Mouse (Mus musculus) leukemia stem cell, adult 10-12 weeks (primary cell): ENCODE data around the gene Cdh24. TPM values are rescaled to one million over a fixed set of nuclear protein-coding genes. Genes with fewer than 3 reads are reported as not detected.

Experiments used
- polyA plus RNA-seq: library from polyadenylated mRNA; stranded (reverse); fragments of >175 nt; gene quantifications from 2 replicates; pipeline ENCODE4 v1.2.3, GENCODE M21; 2012; ENCODE audit warnings: low replicate concordance

The Cdh24 gene
- polyA plus RNA-seq: 2.7 and 4.7 TPM in 2 replicates

GRCm38 (mm10) chr14:54641305-54641969, at the start of gene Cdh24:
TSS of gene Cdh24 (minus strand) at chr14:54641364.

GRCm38 (mm10) chr14:54686522-54687143, 45.5 kb upstream of the Cdh24 start, which contains the start of gene Acin1:
TSS of gene Acin1 (minus strand) at chr14:54686931.

DNA sequence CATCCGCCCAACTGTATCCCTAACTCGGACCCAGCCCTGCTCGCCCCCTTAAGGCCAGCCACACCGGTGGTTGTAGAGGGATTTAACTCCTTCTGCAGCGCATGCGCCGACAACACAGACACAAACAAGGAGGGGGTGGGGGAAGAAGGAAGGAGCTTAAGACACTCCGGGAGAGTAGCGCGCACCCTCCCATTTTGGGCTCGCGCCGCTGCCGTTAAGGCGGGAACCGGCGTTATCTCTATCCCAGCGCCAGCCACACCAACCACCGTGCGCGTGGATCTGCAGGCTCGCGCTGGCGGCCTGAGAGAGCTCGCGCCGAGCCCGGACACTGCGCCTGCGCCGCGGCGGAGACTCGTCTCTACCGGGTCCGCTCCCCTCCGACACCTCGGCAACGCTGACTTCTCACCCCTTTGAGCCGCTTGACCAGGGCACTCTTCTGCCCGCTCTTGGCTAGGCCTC, 44.9 kb upstream of the Cdh24 start, which contains the start of gene 1700123O20Rik:
Gene 1700123O20Rik (plus strand): TSS at position 154 of the 459 bp plus-strand sequence.

DNA sequence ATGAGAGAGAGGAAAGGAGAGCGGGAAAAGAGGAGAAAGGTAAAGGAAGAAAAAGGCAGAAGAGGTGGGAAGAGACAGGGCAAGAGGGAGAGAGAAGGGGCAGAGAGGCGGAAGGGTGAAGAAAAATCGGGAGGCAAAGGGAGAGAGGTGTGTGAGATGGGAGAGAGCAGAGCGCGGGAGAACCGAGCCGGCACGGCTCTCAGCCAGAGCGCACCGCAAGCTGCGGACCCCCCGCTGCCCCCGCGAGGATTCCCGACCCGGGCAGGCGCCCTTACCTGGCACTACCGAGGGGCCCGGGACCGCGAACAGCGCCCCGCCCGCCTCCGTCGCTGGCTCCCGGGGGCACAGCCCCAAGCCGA, 239 bp downstream of the Cdh24 start, which contains the start of gene Gm17606:
Gene Gm17606 (plus strand): TSS at position 7 of the 359 bp plus-strand sequence.

DNA sequence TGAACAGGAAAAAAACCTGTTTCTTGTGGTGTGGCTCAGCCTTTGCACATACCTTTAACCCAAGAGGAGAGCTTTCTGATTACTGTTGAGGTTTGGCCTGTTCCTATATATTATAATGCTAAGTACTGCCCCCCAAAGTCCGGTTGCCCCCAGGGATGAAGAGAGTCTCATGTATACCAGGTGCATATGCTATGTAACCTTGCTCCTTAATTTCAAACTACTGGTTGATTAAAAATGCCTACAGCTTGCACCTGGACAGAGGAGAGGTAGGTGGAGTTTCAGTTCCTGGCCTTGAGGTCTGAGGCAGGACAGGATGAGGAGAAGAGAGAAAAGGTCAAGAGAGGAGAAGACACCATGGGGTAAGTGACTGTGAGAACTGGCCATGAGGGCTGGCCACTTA, 20.0 kb downstream of the Cdh24 start, which contains the start of gene Psmb11:
Gene Psmb11 (plus strand): TSS at position 301 of the 400 bp plus-strand sequence.

DNA sequence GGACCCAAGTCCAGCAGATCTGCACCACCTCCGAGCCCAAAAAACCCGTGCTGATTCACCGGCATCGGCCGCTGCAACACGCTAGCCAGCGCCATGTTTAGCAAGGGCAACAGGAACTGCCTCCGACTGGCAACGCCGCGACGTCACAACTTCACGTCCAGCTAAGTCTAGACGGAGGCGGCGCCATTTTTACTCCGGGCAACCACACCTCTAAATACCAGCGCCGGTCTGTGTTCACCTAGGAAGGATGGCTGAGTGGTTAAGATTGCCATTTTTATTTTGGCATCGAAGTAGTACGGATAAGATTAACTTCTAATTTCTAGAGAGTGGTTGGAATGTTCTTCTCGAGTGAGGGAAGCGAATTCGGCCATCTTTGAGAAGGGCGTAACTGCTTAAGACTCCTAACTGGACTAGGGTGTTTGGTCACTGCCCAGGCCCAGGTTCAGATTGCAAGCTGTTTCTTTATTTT, 23.2 kb downstream of the Cdh24 start, which contains the start of gene Psmb5:
Gene Psmb5 (minus strand): TSS at position 126 of the 469 bp plus-strand sequence.

DNA sequence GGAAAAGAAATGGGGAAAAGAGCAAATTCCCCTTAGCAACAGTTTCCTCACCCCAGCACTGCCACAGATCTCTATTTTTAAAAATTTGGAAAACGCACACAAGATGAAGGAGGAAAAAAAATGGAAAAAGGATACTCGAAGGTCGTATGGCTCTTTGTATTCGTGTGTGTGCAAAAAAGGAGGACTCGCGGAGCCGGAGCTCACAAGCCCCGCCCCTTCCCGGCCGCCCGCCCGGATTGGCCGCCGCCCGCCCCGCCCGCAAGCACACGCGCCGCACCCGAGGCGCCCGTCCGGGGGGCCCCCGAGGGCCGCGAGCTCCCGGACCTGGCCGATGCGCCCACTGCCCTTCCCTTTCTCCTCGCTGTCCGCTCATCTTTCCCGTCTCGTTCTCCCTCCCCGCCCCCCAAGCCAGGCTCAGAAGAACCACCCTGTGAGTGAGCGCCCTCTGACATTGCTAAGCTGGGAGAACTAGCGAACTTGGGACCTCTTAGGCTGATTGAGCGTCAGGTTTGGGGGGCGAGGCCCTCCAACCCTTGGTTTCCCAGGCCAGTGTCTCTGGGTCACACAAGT, 35.3 kb downstream of the Cdh24 start, which contains the start of gene 4931414P19Rik:
Gene 4931414P19Rik (minus strand): TSS at position 242 of the 570 bp plus-strand sequence.

Other genes with a start within 250 kb of the Cdh24 start
- 8.1 and 14.1 TPM in 2 replicates for gene Slc7a7, start 223.6 kb downstream of the Cdh24 start, polyA plus RNA-seq
- gene Mrpl52, start 214.5 kb downstream of the Cdh24 start, polyA plus RNA-seq: 1,477 and 3,957 TPM in 2 replicates
- 220 and 342 TPM in 2 replicates for gene Mmp14, start 209.8 kb downstream of the Cdh24 start, polyA plus RNA-seq
- gene Lrp10, start 177.2 kb downstream of the Cdh24 start, polyA plus RNA-seq: 496 and 711 TPM in 2 replicates
- gene Rem2, start 165.3 kb downstream of the Cdh24 start, polyA plus RNA-seq: 1.6 and 2.7 TPM in 2 replicates
- 96.6 and 164 TPM in 2 replicates for gene Prmt5, start 123.8 kb downstream of the Cdh24 start, polyA plus RNA-seq
- gene Haus4, start 86.7 kb downstream of the Cdh24 start, polyA plus RNA-seq: 15.6 and 36.3 TPM in 2 replicates
- gene Ajuba, start 63.8 kb downstream of the Cdh24 start, polyA plus RNA-seq: 0.08 and 0.12 TPM in 2 replicates
- 2.6 and 13.9 TPM in 2 replicates for gene 4931414P19Rik, start 35.4 kb downstream of the Cdh24 start, polyA plus RNA-seq
- gene Psmb5, start 23.3 kb downstream of the Cdh24 start, polyA plus RNA-seq: 112 and 139 TPM in 2 replicates
- not detected in 2 replicates for gene Psmb11, start 19.9 kb downstream of the Cdh24 start, polyA plus RNA-seq
- not detected in 2 replicates for gene Gm17606, start 412 bp downstream of the Cdh24 start, polyA plus RNA-seq
- gene 1700123O20Rik, start 44.9 kb upstream of the Cdh24 start, polyA plus RNA-seq: 21.9 and 24.6 TPM in 2 replicates
- 173 and 343 TPM in 2 replicates for gene Acin1, start 45.6 kb upstream of the Cdh24 start, polyA plus RNA-seq
- gene Gm29776, start 57.5 kb upstream of the Cdh24 start, polyA plus RNA-seq: not detected in 2 replicates
- gene Cebpe, start 70.8 kb upstream of the Cdh24 start, polyA plus RNA-seq: 1.6 and 3.1 TPM in 2 replicates
- 19.6 and 21.8 TPM in 2 replicates for gene Slc7a8, start 140.6 kb upstream of the Cdh24 start, polyA plus RNA-seq
- not detected in 2 replicates for gene Rnf212b, start 172.8 kb upstream of the Cdh24 start, polyA plus RNA-seq
- gene Homez, start 229.6 kb upstream of the Cdh24 start, polyA plus RNA-seq: 0.86 and 0.91 TPM in 2 replicates
- gene Ppp1r3e, start 236.2 kb upstream of the Cdh24 start, polyA plus RNA-seq: 1.2 TPM in 2 replicates
- gene Bcl2l2, start 242.0 kb upstream of the Cdh24 start, polyA plus RNA-seq: 48.9 and 77.3 TPM in 2 replicates
- 10.1 and 11.1 TPM in 2 replicates for gene Gm20521, start 242.1 kb upstream of the Cdh24 start, polyA plus RNA-seq